Mouse (Mus musculus) liver, adult 2 months (tissue): ENCODE measurements around the gene Tmem19.

Experiments used
- CTCF ChIP-seq: fragments of 200-500 bp; IDR thresholded peaks from 2 replicates; pipeline ENCODE4 v1.5.1; 2011; ENCODE audit warnings: low read depth, low read length, control low read depth
- POLR2A ChIP-seq: fragments of 200-500 bp; IDR thresholded peaks from 2 replicates; pipeline ENCODE4 v1.6.1; 2011; ENCODE audit warnings: low read length, control low read depth; ENCODE audit not compliant: insufficient read depth; ENCODE audit errors: extremely low read depth

DNA sequence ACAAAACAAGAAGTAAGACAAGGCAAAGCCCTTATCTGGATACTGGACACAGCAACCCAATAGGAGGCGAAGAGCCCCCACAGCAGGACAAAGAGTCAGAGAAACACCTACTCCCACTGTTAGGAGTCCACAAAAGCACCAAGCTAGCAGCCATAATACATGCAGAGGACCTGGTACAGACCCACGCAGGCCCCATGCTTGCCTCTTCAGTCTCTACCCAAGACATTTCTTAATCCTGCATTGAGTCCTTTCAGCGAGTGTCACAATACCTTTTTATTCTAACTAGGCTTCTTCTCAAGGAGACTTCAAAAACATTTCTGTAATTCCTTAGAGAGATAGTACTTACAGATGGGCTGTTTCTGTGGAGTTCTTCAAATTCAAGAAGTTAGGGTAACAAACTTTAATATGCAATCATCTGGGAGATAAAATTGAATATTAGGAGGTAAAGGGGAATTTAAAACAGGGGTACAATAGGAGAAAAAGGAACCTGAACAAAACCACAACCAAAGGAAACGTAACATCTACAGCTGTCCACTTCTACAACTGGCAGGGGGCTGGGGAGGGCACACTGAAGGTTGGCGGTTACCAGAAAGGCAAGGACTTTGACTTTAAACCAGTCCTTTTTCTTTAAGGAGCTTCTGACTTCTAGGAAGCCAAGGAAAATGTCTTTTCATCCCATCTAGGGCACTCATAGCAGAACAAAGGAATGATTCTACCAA lies 40.8 kb downstream of the Tmem19 start:
- TF ChIP-seq CTCF (no peak), POLR2A (no peak)
